Mouse (Mus musculus) C2C12 (cell line): ENCODE results near the gene Chrnb1. TPM values are rescaled to one million over a fixed set of nuclear protein-coding genes. Genes with fewer than 3 reads are reported as not detected.

Experiments used
- polyA plus RNA-seq: library from polyadenylated mRNA; unstranded; fragments of >200 nt; fragmentation: generic; extraction: Trizol; gene quantifications from one replicate; pipeline ENCODE4 v1.2.1, GENCODE M21; 2012; ENCODE audit warnings: missing spikeins

Gene Chrnb1
- polyA plus RNA-seq, 1 experiment, result 37.7 TPM

Other genes with a start within 250 kb of the Chrnb1 start
- gene Dnah2, start 246.8 kb downstream of the Chrnb1 start, polyA plus RNA-seq, result 0.14 TPM
- 0.61 TPM for gene Efnb3, start 235.7 kb downstream of the Chrnb1 start, polyA plus RNA-seq
- gene Wrap53, start 215.7 kb downstream of the Chrnb1 start, polyA plus RNA-seq, result 21.9 TPM
- gene Trp53, start 215.6 kb downstream of the Chrnb1 start, polyA plus RNA-seq, result 226 TPM
- gene Atp1b2, start 190.0 kb downstream of the Chrnb1 start, polyA plus RNA-seq, result 0.20 TPM
- gene Shbg, start 178.0 kb downstream of the Chrnb1 start, polyA plus RNA-seq, result 0.18 TPM
- gene Sat2, start 173.9 kb downstream of the Chrnb1 start, polyA plus RNA-seq, result 3.8 TPM
- gene Fxr2, start 163.0 kb downstream of the Chrnb1 start, polyA plus RNA-seq, result 96.0 TPM
- 0.08 TPM for gene Sox15, start 140.6 kb downstream of the Chrnb1 start, polyA plus RNA-seq
- 95.8 TPM for gene Mpdu1, start 133.3 kb downstream of the Chrnb1 start, polyA plus RNA-seq
- 1.5 TPM for gene Cd68, start 129.8 kb downstream of the Chrnb1 start, polyA plus RNA-seq
- gene Eif4a1, start 123.5 kb downstream of the Chrnb1 start, polyA plus RNA-seq, result 1,304 TPM
- 89.0 TPM for gene Senp3, start 113.9 kb downstream of the Chrnb1 start, polyA plus RNA-seq
- gene Tnfsf13, start 110.2 kb downstream of the Chrnb1 start, polyA plus RNA-seq, result 0.28 TPM
- gene Tnfsf12, start 100.1 kb downstream of the Chrnb1 start, polyA plus RNA-seq, result 6.4 TPM
- gene Tnfsfm13, start 99.8 kb downstream of the Chrnb1 start, polyA plus RNA-seq, result 1.5 TPM
- 84.2 TPM for gene Polr2a, start 37.3 kb downstream of the Chrnb1 start, polyA plus RNA-seq
- 0.08 TPM for gene Slc35g3, start 34.0 kb downstream of the Chrnb1 start, polyA plus RNA-seq
- gene Zbtb4, start 30.0 kb downstream of the Chrnb1 start, polyA plus RNA-seq, result 3.0 TPM
- gene Fgf11, start 5.9 kb upstream of the Chrnb1 start, polyA plus RNA-seq, result 4.2 TPM
- 0.32 TPM for gene Tmem102, start 9.7 kb upstream of the Chrnb1 start, polyA plus RNA-seq
- gene Gm39566, start 19.4 kb upstream of the Chrnb1 start, polyA plus RNA-seq, result not detected
- gene Spem2, start 22.5 kb upstream of the Chrnb1 start, polyA plus RNA-seq, result not detected
- gene Spem1, start 26.2 kb upstream of the Chrnb1 start, polyA plus RNA-seq, result not detected
- gene Nlgn2, start 41.8 kb upstream of the Chrnb1 start, polyA plus RNA-seq, result 10.7 TPM
- 260 TPM for gene Tmem256, start 42.6 kb upstream of the Chrnb1 start, polyA plus RNA-seq
- gene Plscr3, start 50.4 kb upstream of the Chrnb1 start, polyA plus RNA-seq, result 82.7 TPM
- not detected for gene Tnk1, start 62.8 kb upstream of the Chrnb1 start, polyA plus RNA-seq
- gene Tmem95, start 82.1 kb upstream of the Chrnb1 start, polyA plus RNA-seq, result not detected
- gene Kctd11, start 85.5 kb upstream of the Chrnb1 start, polyA plus RNA-seq, result 17.2 TPM
- 0.21 TPM for gene Acap1, start 99.6 kb upstream of the Chrnb1 start, polyA plus RNA-seq
- 2.4 TPM for gene 2810408A11Rik, start 105.0 kb upstream of the Chrnb1 start, polyA plus RNA-seq
- 38.4 TPM for gene Neurl4, start 105.1 kb upstream of the Chrnb1 start, polyA plus RNA-seq
- gene Gps2, start 117.9 kb upstream of the Chrnb1 start, polyA plus RNA-seq, result 37.3 TPM
- gene Eif5a, start 126.0 kb upstream of the Chrnb1 start, polyA plus RNA-seq, result 2,142 TPM
- gene Ybx2, start 139.9 kb upstream of the Chrnb1 start, polyA plus RNA-seq, result 0.02 TPM
- 0.53 TPM for gene Slc2a4, start 152.2 kb upstream of the Chrnb1 start, polyA plus RNA-seq
- 0.06 TPM for gene Cldn7, start 168.8 kb upstream of the Chrnb1 start, polyA plus RNA-seq
- gene Ctdnep1, start 185.2 kb upstream of the Chrnb1 start, polyA plus RNA-seq, result 141 TPM
- 111 TPM for gene Elp5, start 186.6 kb upstream of the Chrnb1 start, polyA plus RNA-seq
- 362 TPM for gene Gabarap, start 195.2 kb upstream of the Chrnb1 start, polyA plus RNA-seq
- gene Phf23, start 199.8 kb upstream of the Chrnb1 start, polyA plus RNA-seq, result 93.4 TPM
- 36.4 TPM for gene Dvl2, start 204.7 kb upstream of the Chrnb1 start, polyA plus RNA-seq
- gene Acadvl, start 219.5 kb upstream of the Chrnb1 start, polyA plus RNA-seq, result 87.8 TPM
- gene Dlg4, start 221.0 kb upstream of the Chrnb1 start, polyA plus RNA-seq, result 25.3 TPM